Comparison of ENCODE assay signal across 9 mouse cellular contexts in genomic region chr9:46442739-46443181, GRCm38 (mm10).
DNase-seq lines count a peak whose midpoint lies in the region; ATAC-seq lines count a peak whose summit lies in the region.
"Had no signal": no experiment of that assay in that cellular context is flagged by ENCODE, and none has a peak within 500 bp of the region (broad histone marks: within the 10 kb centered on the region; RNA-seq: fewer than 3 reads in every experiment).

No protein-coding gene starts in this region.

- no peak for ATAC-seq in heart, embryonic 14.5 days (ENCODE audit: insufficient number of reproducible peaks, insufficient read depth, low FRiP score, low read depth)
- peak; percentile 80 for ATAC-seq in hindbrain, embryonic 12.5 days (ENCODE audit: low FRiP score)
- peak; percentile 79 for ATAC-seq in midbrain, embryonic 15.5 days (replicated peaks)
- ATAC-seq: CD4-positive, CD25-positive, alpha-beta regulatory T cell, adult 4 months had no signal

- H3K36me3 ChIP-seq in heart, embryonic 14.5 days (ENCODE audit: control insufficient read depth, insufficient read depth, low read length): no peaks in the 10 kb centered on the region
- no peaks in the 10 kb centered on the region for H3K36me3 ChIP-seq in hindbrain, embryonic 12.5 days
- H3K36me3 ChIP-seq in midbrain, embryonic 15.5 days (replicated peaks): no peaks in the 10 kb centered on the region

- intact Hi-C loops in heart, postnatal 14 days (cut with DNase I): no loop called here

- H3K27me3 ChIP-seq in heart, embryonic 14.5 days (ENCODE audit: control insufficient read depth, insufficient read depth, low read length): peaks cover 60% of the 10 kb centered on the region
- H3K27me3 ChIP-seq in hindbrain, embryonic 12.5 days: peaks cover 54% of the 10 kb centered on the region
- H3K27me3 ChIP-seq in midbrain, embryonic 15.5 days (replicated peaks): peaks cover 17% of the 10 kb centered on the region; the same call in 1 of the 2 replicates

- H3K27ac ChIP-seq in heart, embryonic 14.5 days (replicated peaks in 1 of 2; ENCODE audit: control insufficient read depth in 1 of 2, insufficient read depth in 1 of 2, low read depth in 2 of 2, low read length in 2 of 2): no peak overlapping the region
- peak overlapping the region; percentile 44; the same call in 1 of the 2 replicates for H3K27ac ChIP-seq in hindbrain, embryonic 12.5 days
- H3K27ac ChIP-seq in midbrain, embryonic 15.5 days: peak overlapping the region; percentile 72

- no peak overlapping the region for H3K9ac ChIP-seq in heart, embryonic 14.5 days (ENCODE audit: low read length)
- H3K9ac ChIP-seq in hindbrain, embryonic 12.5 days: peak overlapping the region; percentile 27; the same call in 1 of the 2 replicates
- peak overlapping the region; percentile 20; the same call in 1 of the 2 replicates for H3K9ac ChIP-seq in midbrain, embryonic 15.5 days

- DNase-seq in heart, postnatal 14 days: no peak
- DNase-seq in ZHBTc4 (ENCODE audit: low read depth, low spot score): peak; percentile 47
- no peak for DNase-seq in adrenal gland, adult 8-10 months
- no peak for DNase-seq in adrenal gland, postnatal 14 days
- no peak for DNase-seq in spleen, postnatal 10 days (ENCODE audit: low spot score in 2 of 2)

- peaks cover 4 to 12% of the 10 kb centered on the region in 2 experiments; a peak in 3 of 4 replicates for H3K4me1 ChIP-seq in heart, embryonic 14.5 days (ENCODE audit: control insufficient read depth in 2 of 2, insufficient read depth in 2 of 2, low read length in 2 of 2)
- peaks cover 17% of the 10 kb centered on the region for H3K4me1 ChIP-seq in hindbrain, embryonic 12.5 days
- peaks cover 27% of the 10 kb centered on the region for H3K4me1 ChIP-seq in midbrain, embryonic 15.5 days

- H3K4me3 ChIP-seq in heart, embryonic 14.5 days (ENCODE audit: control insufficient read depth in 1 of 2, insufficient read depth in 1 of 2, low read depth in 1 of 2, low read length in 2 of 2): peak overlapping the region; percentile 27 to 30
- H3K4me3 ChIP-seq in hindbrain, embryonic 12.5 days: peak overlapping the region; percentile 34
- H3K4me3 ChIP-seq in midbrain, embryonic 15.5 days: peak overlapping the region; percentile 21

- H3K4me2 ChIP-seq in heart, embryonic 14.5 days (ENCODE audit: low read length): peak overlapping the region; percentile 64
- H3K4me2 ChIP-seq in hindbrain, embryonic 12.5 days (replicated peaks): peak overlapping the region; percentile 68
- peak overlapping the region; percentile 47 for H3K4me2 ChIP-seq in midbrain, embryonic 15.5 days

- WGBS in heart, embryonic 14.5 days: 1% methylated on average over 19 of the region's 19 CpGs
- WGBS in hindbrain, embryonic 12.5 days: 1% methylated on average over 19 of the region's 19 CpGs
- WGBS in midbrain, embryonic 15.5 days: 2% methylated on average over 19 of the region's 19 CpGs

- H3K9me3 ChIP-seq in heart, embryonic 14.5 days (ENCODE audit: control insufficient read depth, low read length): no peaks in the 10 kb centered on the region
- no peaks in the 10 kb centered on the region for H3K9me3 ChIP-seq in hindbrain, embryonic 12.5 days (replicated peaks)
- no peaks in the 10 kb centered on the region for H3K9me3 ChIP-seq in midbrain, embryonic 15.5 days

Comparison
In these comparisons a context has a peak if more than half of its experiments do, and no peak if none do; other contexts are left out.
1. H3K27ac ChIP-seq: peak in hindbrain, embryonic 12.5 days (single experiment) and midbrain, embryonic 15.5 days (single experiment); none in heart, embryonic 14.5 days (0 of 2).
2. Peak in every context shown above with its lines, with median percentiles within 50 percentile points of each other: H3K4me2 ChIP-seq and H3K4me3 ChIP-seq.